Mouse (Mus musculus): ENCODE data around the gene Baz1b. TPM values are rescaled to one million over a fixed set of nuclear protein-coding genes. Genes with fewer than 3 reads are reported as not detected.

Gene Baz1b
- total RNA-seq, 2 experiments from 2014 or later: 60.4 to 70.1 TPM

GRCm38 (mm10) chr5:135274663-135275396 is 87.8 kb downstream of the Baz1b start:
- no peak for DNase-seq

GRCm38 (mm10) chr5:135276597-135276996 is 89.5 kb downstream of the Baz1b start:
- DNase-seq: no peak

GRCm38 (mm10) chr5:135280226-135280625 is 93.2 kb downstream of the Baz1b start:
- DNase-seq: no peak

- DNase-seq: no peak
These were observed 98.1 kb downstream of the Baz1b start for GRCm38 (mm10) chr5:135285211-135285610.

- peak; percentile 90 for DNase-seq
These were observed 99.1 kb downstream of the Baz1b start for GRCm38 (mm10) chr5:135286185-135286584.

- no peak for DNase-seq
These were observed 99.9 kb downstream of the Baz1b start for GRCm38 (mm10) chr5:135286926-135287325.

- DNase-seq: no peak
These were observed 103.6 kb downstream of the Baz1b start for GRCm38 (mm10) chr5:135290703-135291102.

- DNase-seq: no peak
These were observed 104.1 kb downstream of the Baz1b start for GRCm38 (mm10) chr5:135291193-135291592.

- DNase-seq: no peak
These were observed 104.9 kb downstream of the Baz1b start for GRCm38 (mm10) chr5:135292001-135292400.

Small RNAs within 50 kb of the gene (microRNA-seq; reads per million reads assigned to microRNA genes)
- gene Gm25315: not detected

Other genes with a start within 250 kb of the Baz1b start
- under 1 TPM; 0.21 to 0.57 TPM for gene Cldn4, start 240.3 kb upstream of the Baz1b start, total RNA-seq (2021)
- gene Cldn3, start 201.1 kb upstream of the Baz1b start, total RNA-seq (2021): 10 to 100 TPM in 1 of 2 experiments, 1 to 10 TPM in 1; 8.2 to 13.9 TPM
- 10 to 100 TPM; 67.3 to 77.9 TPM for gene Abhd11, start 178.1 kb upstream of the Baz1b start, total RNA-seq (2021)
- gene Stx1a, start 163.8 kb upstream of the Baz1b start, total RNA-seq (2021): 1 to 10 TPM; 6.8 to 9.5 TPM
- gene Dnajc30, start 123.1 kb upstream of the Baz1b start, total RNA-seq (2021): 10 to 100 TPM; 23.7 to 24.5 TPM
- 10 to 100 TPM; 41.3 to 44.6 TPM for gene Bud23, start 122.3 kb upstream of the Baz1b start, total RNA-seq (2021)
- gene Vps37d, start 109.0 kb upstream of the Baz1b start, total RNA-seq (2021): 1 to 10 TPM; 3.8 to 4.5 TPM
- 10 to 100 TPM; 59.1 to 71.7 TPM for gene Mlxipl, start 97.4 kb upstream of the Baz1b start, total RNA-seq (2021)
- gene Tbl2, start 37.6 kb upstream of the Baz1b start, total RNA-seq (2021): 10 to 100 TPM; 23.2 to 23.5 TPM
- gene Bcl7b, start 19.0 kb upstream of the Baz1b start, total RNA-seq (2021): 10 to 100 TPM; 41.9 to 43.3 TPM
- 1 to 10 TPM; 2.1 to 2.7 TPM for gene Fzd9, start 64.0 kb downstream of the Baz1b start, total RNA-seq (2021)
- gene Fkbp6, start 162.8 kb downstream of the Baz1b start, total RNA-seq (2021): under 1 TPM in 1 of 2 experiments, not detected in 1; 0.27 TPM
- not detected for gene Trim50, start 166.0 kb downstream of the Baz1b start, total RNA-seq (2021)
- gene Nsun5, start 182.7 kb downstream of the Baz1b start, total RNA-seq (2021): 10 to 100 TPM; 17.9 to 22.6 TPM
- 10 to 100 TPM; 25.9 to 26.7 TPM for gene Pom121, start 207.3 kb downstream of the Baz1b start, total RNA-seq (2021)

All from adrenal gland, postnatal 10 days (tissue).